Comparison of ENCODE assay signal across 10 mouse cellular contexts in genomic region chr19:8722021-8722420, GRCm38 (mm10). TPM values are rescaled to one million over a fixed set of nuclear protein-coding genes. Genes with fewer than 3 reads are reported as not detected.
DNase-seq lines count a peak whose midpoint lies in the region; ATAC-seq and TF ChIP-seq lines count a peak whose summit lies in the region.
"Had no signal": no experiment of that assay in that cellular context is flagged by ENCODE, and none has a peak within 500 bp of the region (broad histone marks: within the 10 kb centered on the region; RNA-seq: fewer than 3 reads in every experiment).

No protein-coding gene starts in this region.

- TF ChIP-seq CTCF in gastrocnemius, adult 2 months (IDR thresholded peaks at IDR 0.05), result no peak
- no peak for TF ChIP-seq CTCF in E14TG2a.4 (conservative IDR thresholded peaks at IDR 0.05; ENCODE audit: low read length)

- WGBS in hindbrain, embryonic 12.5 days, result 71% methylated on average over 4 of the region's 4 CpGs
- 56% methylated on average over 4 of the region's 4 CpGs for WGBS in macrophage (ENCODE audit: missing documents)

- H3K27me3 ChIP-seq in E14TG2a.4 (ENCODE audit: insufficient read depth, low read length), result no peaks in the 10 kb centered on the region
- H3K27me3 ChIP-seq in hindbrain, embryonic 12.5 days, result no peaks in the 10 kb centered on the region

- ATAC-seq in hindbrain, embryonic 12.5 days (ENCODE audit: low FRiP score), result no peak
- no peak for ATAC-seq in megakaryocyte progenitor cell, adult 5-6 weeks (replicated peaks; ENCODE audit: poor library complexity)

- peaks cover 39% of the 10 kb centered on the region for H3K79me2 ChIP-seq in macrophage (ENCODE audit: inconsistent target)

- peak overlapping the region; percentile 79 for H3K4me3 ChIP-seq in gastrocnemius, adult 2 months
- peak overlapping the region; percentile 93 for H3K4me3 ChIP-seq in E14TG2a.4 (replicated peaks; ENCODE audit: low read length)
- H3K4me3 ChIP-seq in hindbrain, embryonic 12.5 days, result peak overlapping the region; percentile 76
- H3K4me3 ChIP-seq in macrophage (ENCODE audit: inconsistent target), result peak overlapping the region; percentile 93

- H3K9ac ChIP-seq in hindbrain, embryonic 12.5 days, result peak overlapping the region; percentile 91

- H3K4me2 ChIP-seq in hindbrain, embryonic 12.5 days (replicated peaks), result peak overlapping the region; percentile 67

- peaks cover 50% of the 10 kb centered on the region for H3K4me1 ChIP-seq in E14TG2a.4 (replicated peaks; ENCODE audit: low read depth, low read length)
- H3K4me1 ChIP-seq in hindbrain, embryonic 12.5 days, result peaks cover 26% of the 10 kb centered on the region

- peaks cover 44% of the 10 kb centered on the region for H3K36me3 ChIP-seq in E14TG2a.4 (ENCODE audit: insufficient read depth, low read length)
- peaks cover 28% of the 10 kb centered on the region for H3K36me3 ChIP-seq in hindbrain, embryonic 12.5 days
- H3K36me3 ChIP-seq in macrophage (ENCODE audit: inconsistent target), result peaks cover 23% of the 10 kb centered on the region

- DNase-seq in gastrocnemius, adult 2 months, result no peak
- no peak for DNase-seq in gastrocnemius, postnatal 10 days
- no peak for DNase-seq in right cerebral cortex, postnatal 36 days (ENCODE audit: low spot score in 2 of 2)
- DNase-seq in thymus, postnatal 14 days, result no peak
- DNase-seq: cerebellum, postnatal 14 days had no signal

- H3K27ac ChIP-seq in gastrocnemius, adult 2 months, result peak overlapping the region; percentile 96
- peak overlapping the region; percentile 95 for H3K27ac ChIP-seq in hindbrain, embryonic 12.5 days
- peak overlapping the region; percentile 81 for H3K27ac ChIP-seq in macrophage

- H3K9me3 ChIP-seq in E14TG2a.4 (ENCODE audit: low read length), result no peaks in the 10 kb centered on the region
- H3K9me3 ChIP-seq in hindbrain, embryonic 12.5 days (replicated peaks), result no peaks in the 10 kb centered on the region

- intact Hi-C loops in gastrocnemius, adult 2 months (cut with DNase I), result loop anchor here (2.0 kb wide), 1 partner anchor 97 kb away; the partner anchor contains the start of gene Ttc9c

RNA-seq across cellular contexts. Expression of gene Slc3a2, which starts 1.1 kb away (rescaled TPM):
- total RNA-seq in gastrocnemius, adult 2 months (2021), result 10 to 100 TPM; 33.9 to 35.1 TPM
- total RNA-seq in gastrocnemius, postnatal 10 days (2021), result 10 to 100 TPM; 29.4 to 36.7 TPM
- polyA plus RNA-seq in hindbrain, embryonic 12.5 days (2016; fragmentation: Nextera tagmentation; extraction: Ambion mirVana), result 126 and 127 TPM in 2 replicates
- total RNA-seq in macrophage (2018; cell fraction: chromatin; rRNA removed), result 100 to 1,000 TPM; 156 to 425 (median 334) TPM
- total RNA-seq in macrophage (2018; cell fraction: cytosol; rRNA removed), result 100 to 1,000 TPM; 398 to 714 (median 485) TPM
- total RNA-seq in macrophage (2018; cell fraction: nucleus; rRNA removed), result 100 to 1,000 TPM; 371 to 912 (median 636) TPM
- 384 to 539 TPM (median 494 TPM) in 3 replicates for polyA plus RNA-seq in macrophage (2018)
- 69.3 and 73.0 TPM in 2 replicates for total RNA-seq in megakaryocyte progenitor cell, adult 5-6 weeks (2015)
- 84.0 and 87.7 TPM in 2 replicates for total RNA-seq in megakaryocyte progenitor cell, adult 5-6 weeks (2017)

RNA-seq across cellular contexts. Expression of gene Wdr74, which starts 13.6 kb away (rescaled TPM):
- total RNA-seq in gastrocnemius, adult 2 months (2021), result 10 to 100 TPM; 15.4 to 16.4 TPM
- total RNA-seq in gastrocnemius, postnatal 10 days (2021), result 10 to 100 TPM; 26.5 to 27.4 TPM
- polyA plus RNA-seq in hindbrain, embryonic 12.5 days (2016; fragmentation: Nextera tagmentation; extraction: Ambion mirVana), result 72.6 and 73.3 TPM in 2 replicates
- 10 to 100 TPM; 10.3 to 65.3 (median 40.1) TPM for total RNA-seq in macrophage (2018; cell fraction: chromatin; rRNA removed)
- 10 to 100 TPM; 13.5 to 25.5 (median 18.7) TPM for total RNA-seq in macrophage (2018; cell fraction: cytosol; rRNA removed)
- total RNA-seq in macrophage (2018; cell fraction: nucleus; rRNA removed), result 10 to 100 TPM; 13.2 to 54.5 (median 21.3) TPM
- 16.3 to 42.4 TPM (median 18.1 TPM) in 3 replicates for polyA plus RNA-seq in macrophage (2018)
- total RNA-seq in megakaryocyte progenitor cell, adult 5-6 weeks (2015), result 111 and 112 TPM in 2 replicates
- 102 TPM in 2 replicates for total RNA-seq in megakaryocyte progenitor cell, adult 5-6 weeks (2017)

RNA-seq across cellular contexts. Expression of gene 1700092M07Rik, which starts 18.5 kb away (rescaled TPM):
- not detected for total RNA-seq in gastrocnemius, adult 2 months (2021)
- under 1 TPM in 1 of 2 experiments, not detected in 1; 0.65 TPM for total RNA-seq in gastrocnemius, postnatal 10 days (2021)
- polyA plus RNA-seq in hindbrain, embryonic 12.5 days (2016; fragmentation: Nextera tagmentation; extraction: Ambion mirVana), result 2.4 and 4.5 TPM in 2 replicates
- total RNA-seq in macrophage (2018; cell fraction: chromatin; rRNA removed), result 1 to 10 TPM in 10 of 26 experiments, not detected in 16; 2.8 to 8.1 (median 3.6) TPM
- total RNA-seq in macrophage (2018; cell fraction: cytosol; rRNA removed), result not detected
- 1 to 10 TPM in 4 of 26 experiments, not detected in 22; 2.2 to 3.7 (median 2.5) TPM for total RNA-seq in macrophage (2018; cell fraction: nucleus; rRNA removed)
- not detected in 3 replicates for polyA plus RNA-seq in macrophage (2018)
- total RNA-seq in megakaryocyte progenitor cell, adult 5-6 weeks (2015), result 1.2 and 4.4 TPM in 2 replicates
- total RNA-seq in megakaryocyte progenitor cell, adult 5-6 weeks (2017), result not detected in 2 replicates
- polyA plus RNA-seq: spleen, adult 2 months had no signal

RNA-seq across cellular contexts. Expression of gene Stx5a, which starts 19.2 kb away (rescaled TPM):
- 10 to 100 TPM; 20.8 to 22.1 TPM for total RNA-seq in gastrocnemius, adult 2 months (2021)
- 10 to 100 TPM; 35.6 to 46.3 TPM for total RNA-seq in gastrocnemius, postnatal 10 days (2021)
- polyA plus RNA-seq in hindbrain, embryonic 12.5 days (2016; fragmentation: Nextera tagmentation; extraction: Ambion mirVana), result 128 and 132 TPM in 2 replicates
- 100 to 1,000 TPM; 163 to 373 (median 250) TPM for total RNA-seq in macrophage (2018; cell fraction: chromatin; rRNA removed)
- 10 to 100 TPM; 28.8 to 50.4 (median 38.5) TPM for total RNA-seq in macrophage (2018; cell fraction: cytosol; rRNA removed)
- total RNA-seq in macrophage (2018; cell fraction: nucleus; rRNA removed), result 100 to 1,000 TPM in 24 of 26 experiments, 10 to 100 TPM in 2; 96.6 to 222 (median 140) TPM
- polyA plus RNA-seq in macrophage (2018), result 32.3 to 65.9 TPM (median 61.9 TPM) in 3 replicates
- total RNA-seq in megakaryocyte progenitor cell, adult 5-6 weeks (2015), result 32.5 and 45.3 TPM in 2 replicates
- 54.1 and 54.8 TPM in 2 replicates for total RNA-seq in megakaryocyte progenitor cell, adult 5-6 weeks (2017)

RNA-seq across cellular contexts. Expression of gene Nxf1, which starts 34.9 kb away (rescaled TPM):
- 10 to 100 TPM; 37.8 to 41.5 TPM for total RNA-seq in gastrocnemius, adult 2 months (2021)
- 10 to 100 TPM; 40.8 to 61.8 TPM for total RNA-seq in gastrocnemius, postnatal 10 days (2021)
- 190 and 196 TPM in 2 replicates for polyA plus RNA-seq in hindbrain, embryonic 12.5 days (2016; fragmentation: Nextera tagmentation; extraction: Ambion mirVana)
- total RNA-seq in macrophage (2018; cell fraction: chromatin; rRNA removed), result 1,000 to 10,000 TPM in 4 of 26 experiments, 100 to 1,000 TPM in 22; 486 to 1,281 (median 796) TPM
- 10 to 100 TPM; 49.8 to 90.5 (median 68.6) TPM for total RNA-seq in macrophage (2018; cell fraction: cytosol; rRNA removed)
- 1,000 to 10,000 TPM in 2 of 26 experiments, 100 to 1,000 TPM in 24; 352 to 1,871 (median 566) TPM for total RNA-seq in macrophage (2018; cell fraction: nucleus; rRNA removed)
- 68.7 to 115 TPM (median 96.9 TPM) in 3 replicates for polyA plus RNA-seq in macrophage (2018)
- 339 and 367 TPM in 2 replicates for total RNA-seq in megakaryocyte progenitor cell, adult 5-6 weeks (2015)
- total RNA-seq in megakaryocyte progenitor cell, adult 5-6 weeks (2017), result 76.5 and 91.9 TPM in 2 replicates
